Mouse (Mus musculus): ENCODE measurements around the gene Ros1. TPM values are rescaled to one million over a fixed set of nuclear protein-coding genes. Genes with fewer than 3 reads are reported as not detected.

Gene Ros1
- total and polyA plus RNA-seq, 3 experiments: not detected

DNA sequence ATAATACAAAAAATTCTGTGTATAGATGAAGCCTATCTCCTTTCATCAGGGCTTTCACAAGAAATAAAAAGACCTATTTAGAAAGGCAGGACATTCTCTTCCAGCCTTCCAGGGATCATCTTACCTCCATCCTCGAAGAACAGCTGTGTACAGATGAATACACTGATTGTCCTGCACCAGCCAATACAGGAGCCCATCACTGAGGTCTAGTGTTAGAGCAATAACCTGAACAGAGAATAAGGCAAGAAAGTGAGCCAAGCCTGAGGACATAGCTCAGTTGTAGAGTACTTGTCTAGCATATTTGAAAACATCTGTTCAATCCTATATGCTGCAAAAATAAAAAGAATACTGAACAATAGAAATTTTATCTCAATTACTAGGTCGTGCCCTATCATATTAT lies 64.3 kb downstream of the Ros1 start:
- in situ Hi-C loops (cut with MboI; ENCODE audit: low pct_ligation_motif_present, low pct_unique_long_range_greater_than_20kb, low sequenced_read_pairs) (no loop called here), dilution Hi-C loops (cut with MboI; ENCODE audit: extremely low pct_ligation_motif_present, extremely low pct_unique_long_range_greater_than_20kb, low sequenced_read_pairs) (no loop called here)
- H3K79me2 ChIP-seq (replicated peaks; ENCODE audit: control insufficient read depth, extremely low read depth, insufficient read depth, poor library complexity, severe bottlenecking): no peaks in the 10 kb centered on the region
- H3K9ac ChIP-seq (ENCODE audit: insufficient read depth, low read depth): no peak overlapping the region
- H3K9me3 ChIP-seq (replicated peaks; ENCODE audit: low read length): no peaks in the 10 kb centered on the region
- H3K4me3 ChIP-seq (replicated peaks in 1 of 3; ENCODE audit: low read depth in 2 of 3, low read length in 2 of 3, poor library complexity in 1 of 3): no peak overlapping the region
- H3K27ac ChIP-seq (ENCODE audit: insufficient read depth, low read depth): no peak overlapping the region
- H3K27me3 ChIP-seq (replicated peaks): no peaks in the 10 kb centered on the region
- TF ChIP-seq CTCF (conservative IDR thresholded peaks at IDR 0.05 in 1 of 2, IDR thresholded peaks at IDR 0.05 in 1 of 2; ENCODE audit: low read depth in 2 of 2, low read length in 2 of 2) (no peak), ZNF384 (IDR thresholded peaks at IDR 0.05; ENCODE audit: low read depth, low read length) (no peak), EP300 (IDR thresholded peaks at IDR 0.05; ENCODE audit: low read length) (no peak), GABPA (IDR thresholded peaks at IDR 0.05; ENCODE audit: insufficient replicate concordance, low read depth, low read length) (no peak), E2F4 (IDR thresholded peaks at IDR 0.05; ENCODE audit: insufficient replicate concordance, low read depth, low read length) (no peak), RAD21 (IDR thresholded peaks at IDR 0.05; ENCODE audit: low read depth, low read length) (no peak), CHD1 (IDR thresholded peaks at IDR 0.05; ENCODE audit: low read depth, low read length) (no peak), SMC3 (IDR thresholded peaks at IDR 0.05; ENCODE audit: low read depth, low read length) (no peak), KAT2A (IDR thresholded peaks at IDR 0.05; ENCODE audit: insufficient replicate concordance, low read length) (no peak), PAX5 (IDR thresholded peaks at IDR 0.05; ENCODE audit: low read length) (no peak), NRF1 (IDR thresholded peaks at IDR 0.05; ENCODE audit: low read depth, low read length) (no peak), UBTF (IDR thresholded peaks at IDR 0.05; ENCODE audit: low read depth, low read length) (no peak), POLR2AphosphoS2 (IDR thresholded peaks at IDR 0.05; ENCODE audit: low read depth, low read length) (no peak), USF2 (conservative IDR thresholded peaks at IDR 0.05; ENCODE audit: low read depth, low read length) (no peak), HCFC1 (IDR thresholded peaks at IDR 0.05; ENCODE audit: low read depth, low read length) (no peak), JUND (conservative IDR thresholded peaks at IDR 0.05; ENCODE audit: low read depth, low read length) (no peak), JUN (IDR thresholded peaks at IDR 0.05; ENCODE audit: insufficient read depth, low read depth, low read length) (no peak), MXI1 (IDR thresholded peaks at IDR 0.05; ENCODE audit: low read depth, low read length) (no peak)
- DNase-seq (ENCODE audit: extremely low read depth): no peak
- no peak overlapping the region for H3K4me2 ChIP-seq (ENCODE audit: insufficient read depth, low read depth, poor library complexity, severe bottlenecking)
- H3K4me1 ChIP-seq (ENCODE audit: control insufficient read depth in 1 of 2, insufficient read depth in 2 of 2): no peaks in the 10 kb centered on the region
- no peaks in the 10 kb centered on the region for H3K36me3 ChIP-seq (replicated peaks in 1 of 2; ENCODE audit: control insufficient read depth in 1 of 2, insufficient read depth in 1 of 2, low read length in 1 of 2)

DNA sequence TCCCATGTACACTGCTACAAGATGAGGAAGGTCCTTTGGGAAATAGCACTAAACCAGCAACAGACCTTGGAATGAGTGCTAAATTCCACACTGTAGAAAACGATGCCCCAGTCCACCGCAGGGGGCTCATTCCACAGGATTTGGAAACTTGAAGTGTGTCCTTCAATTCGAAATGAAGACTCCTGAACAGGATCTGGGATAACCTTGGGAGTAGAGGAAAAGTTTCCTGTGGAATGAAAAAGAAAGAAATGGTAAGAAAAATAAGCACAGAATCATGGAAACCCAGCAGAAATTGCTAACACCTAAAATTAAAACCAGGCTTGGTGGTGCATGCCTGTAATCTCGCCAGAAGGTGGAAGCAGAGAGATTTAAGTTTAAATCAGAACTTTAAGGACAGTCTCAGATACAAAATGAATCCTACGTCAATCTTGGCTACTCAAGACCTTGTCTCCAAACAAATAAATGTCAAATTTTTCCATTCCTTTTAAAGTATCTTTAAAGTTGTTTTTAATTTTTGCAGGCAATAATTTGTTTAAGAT lies 66.1 kb downstream of the Ros1 start:
- dilution Hi-C loops (cut with MboI; ENCODE audit: extremely low pct_ligation_motif_present, extremely low pct_unique_long_range_greater_than_20kb, low sequenced_read_pairs): no loop called here
- Histone ChIP-seq H3K27me3 (replicated peaks) (no peaks in the 10 kb centered on the region), H3K9ac (ENCODE audit: insufficient read depth, low read depth) (no peak overlapping the region), H3K4me1 (ENCODE audit: control insufficient read depth in 1 of 2, insufficient read depth in 2 of 2) (no peaks in the 10 kb centered on the region), H3K36me3 (replicated peaks in 1 of 2; ENCODE audit: control insufficient read depth in 1 of 2, insufficient read depth in 1 of 2, low read length in 1 of 2) (no peaks in the 10 kb centered on the region), H3K27ac (ENCODE audit: insufficient read depth, low read depth) (no peak overlapping the region), H3K9me3 (replicated peaks; ENCODE audit: low read length) (no peaks in the 10 kb centered on the region), H3K4me2 (ENCODE audit: insufficient read depth, low read depth, poor library complexity, severe bottlenecking) (no peak overlapping the region), H3K79me2 (replicated peaks; ENCODE audit: control insufficient read depth, extremely low read depth, insufficient read depth, poor library complexity, severe bottlenecking) (no peaks in the 10 kb centered on the region), H3K4me3 (replicated peaks in 1 of 3; ENCODE audit: low read depth in 2 of 3, low read length in 2 of 3, poor library complexity in 1 of 3) (no peak overlapping the region)
- TF ChIP-seq CTCF (conservative IDR thresholded peaks at IDR 0.05 in 1 of 2, IDR thresholded peaks at IDR 0.05 in 1 of 2; ENCODE audit: low read depth in 2 of 2, low read length in 2 of 2) (peak in 1 of 2 experiments; percentile 49; a peak in 2 of 4 replicates), JUN (IDR thresholded peaks at IDR 0.05; ENCODE audit: insufficient read depth, low read depth, low read length) (no peak), SMC3 (IDR thresholded peaks at IDR 0.05; ENCODE audit: low read depth, low read length) (no peak), RAD21 (IDR thresholded peaks at IDR 0.05; ENCODE audit: low read depth, low read length) (peak; percentile 30)
- in situ Hi-C loops (cut with MboI; ENCODE audit: low pct_ligation_motif_present, low pct_unique_long_range_greater_than_20kb, low sequenced_read_pairs): no loop called here
- DNase-seq (ENCODE audit: extremely low read depth): peak; percentile 12

Data from CH12.LX (cell line).